Mouse (Mus musculus) hindbrain, embryonic 16.5 days (tissue): Measurements from ENCODE around the gene Atrip. TPM values are rescaled to one million over a fixed set of nuclear protein-coding genes. Genes with fewer than 3 reads are reported as not detected.

ENCODE experiments used
- ATAC-seq: fragments of 200-750 bp; cut with Nextera tagmentation; 2 replicates; pipeline ENCODE4 v1.8.0; 2017; ENCODE audit warnings: moderate TSS enrichment, moderate library complexity
- H3K27ac ChIP-seq: fragments of 300-500 bp; sonication (generic); 2 replicates; pipeline ENCODE4 v1.5.1; 2014; ENCODE audit warnings: low read depth, mild to moderate bottlenecking, control low read depth, low read length, moderate library complexity
- H3K27me3 ChIP-seq: fragments of 300-500 bp; sonication (generic); replicated peaks from 2 replicates; pipeline ENCODE4 v1.6.1; 2014; ENCODE audit warnings: low read length; ENCODE audit not compliant: control insufficient read depth, insufficient read depth
- H3K36me3 ChIP-seq: fragments of 300-500 bp; sonication (generic); 2 replicates; pipeline ENCODE4 v1.6.1; 2014; ENCODE audit warnings: mild to moderate bottlenecking, low read length, moderate library complexity, mixed read lengths; ENCODE audit not compliant: control insufficient read depth, insufficient read depth
- H3K4me1 ChIP-seq: fragments of 300-500 bp; sonication (generic); 2 replicates; pipeline ENCODE4 v1.6.1; 2014; ENCODE audit warnings: low read depth, low read length; ENCODE audit not compliant: control insufficient read depth, insufficient read depth
- H3K4me2 ChIP-seq: fragments of 300-500 bp; sonication (generic); 2 replicates; pipeline ENCODE4 v1.6.1; 2014; ENCODE audit warnings: mild to moderate bottlenecking, low read length, control low read depth, moderate library complexity
- H3K4me3 ChIP-seq: fragments of 300-500 bp; sonication (generic); 2 replicates; pipeline ENCODE4 v1.5.1; 2014; ENCODE audit warnings: mild to moderate bottlenecking, low read length, control low read depth, moderate library complexity
- H3K9ac ChIP-seq: fragments of 300-500 bp; sonication (generic); 2 replicates; pipeline ENCODE4 v1.6.1; 2014; ENCODE audit warnings: low read depth, mild to moderate bottlenecking, control low read depth, low read length, moderate library complexity
- H3K9me3 ChIP-seq: fragments of 300-500 bp; sonication (generic); 2 replicates; pipeline ENCODE4 v1.6.1; 2014; ENCODE audit warnings: mild to moderate bottlenecking, low read length, moderate library complexity; ENCODE audit not compliant: control insufficient read depth
- WGBS: fragments of 180-500 bp; shearing (Covaris S2); extraction: QIAGEN DNeasy Blood & Tissue Kit; methylation state at CpG from one replicate; pipeline ENCODE4 v1.1.7; 2014; 5-methylcytosine and 5-hydroxymethylcytosine counted together
- polyA plus RNA-seq: library from polyadenylated mRNA; unstranded; fragments of >200 nt; fragmentation: Nextera tagmentation; extraction: Ambion mirVana; gene quantifications from 2 replicates; pipeline ENCODE4 v1.2.1, GENCODE M21; 2015

Gene Atrip
- polyA plus RNA-seq, 1 experiment from 2014 or later = 31.8 TPM

DNA sequence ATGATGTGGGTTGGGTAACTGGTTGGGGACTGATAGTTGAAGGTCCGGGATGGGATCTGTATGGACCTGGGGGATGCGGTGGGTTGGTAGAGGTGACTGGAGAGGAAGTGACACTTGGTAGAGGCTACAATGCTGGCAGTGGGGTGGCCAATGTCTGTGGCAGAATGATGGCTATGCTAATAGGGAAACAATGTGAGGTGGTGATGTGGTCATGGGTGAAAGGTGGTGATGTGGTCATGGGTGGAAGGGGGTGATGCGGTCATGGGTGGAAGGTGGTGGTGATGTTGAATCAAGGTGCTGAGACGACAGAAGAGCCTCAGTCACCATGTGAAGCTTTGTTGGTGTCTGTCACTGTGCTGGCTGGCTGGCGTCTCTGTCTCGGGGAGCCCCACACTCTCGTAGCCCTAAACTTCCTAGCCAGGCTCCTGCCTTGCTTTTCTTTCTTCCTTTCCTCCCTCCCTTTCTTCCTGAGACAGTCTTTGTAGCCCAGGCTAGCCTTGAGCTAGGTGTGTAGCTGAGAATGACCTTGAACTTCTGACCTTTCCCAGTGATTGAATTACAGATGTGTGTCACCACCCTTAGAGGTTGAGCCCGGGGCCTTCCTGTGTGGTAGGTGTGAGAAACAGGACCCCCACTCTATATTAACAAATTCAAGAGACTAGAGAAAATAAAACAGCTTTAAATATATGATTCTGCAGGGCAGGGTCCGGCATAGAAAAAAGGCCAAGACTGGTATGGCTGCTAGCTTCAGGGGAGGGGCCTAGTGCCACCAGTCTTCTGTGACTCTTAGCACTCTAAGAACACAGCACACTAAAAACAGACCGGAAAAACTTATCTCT is 22.1 kb downstream of the Atrip start:
- peaks cover 6% of the 10 kb centered on the region for H3K36me3 ChIP-seq
- no peaks in the 10 kb centered on the region for H3K9me3 ChIP-seq
- H3K4me3 ChIP-seq = no peak overlapping the region
- no peak overlapping the region for H3K4me2 ChIP-seq
- peaks cover 9% of the 10 kb centered on the region for H3K4me1 ChIP-seq
- no peak overlapping the region for H3K27ac ChIP-seq
- H3K9ac ChIP-seq = no peak overlapping the region
- H3K27me3 ChIP-seq = no peaks in the 10 kb centered on the region
- WGBS = 87% methylated on average over 9 of the region's 10 CpGs
- ATAC-seq = no peak

GRCm38 (mm10) chr9:109051011-109051501 is 22.9 kb downstream of the Atrip start:
- no peak for ATAC-seq
- H3K36me3 ChIP-seq = 0 out of 2 replicates have a peak, but pooled peaks cover under 1% of the 10 kb centered on the region
- H3K4me2 ChIP-seq = no peak overlapping the region
- H3K4me3 ChIP-seq = no peak overlapping the region
- no peak overlapping the region for H3K27ac ChIP-seq
- 88% methylated on average over 13 of the region's 13 CpGs for WGBS
- no peaks in the 10 kb centered on the region for H3K9me3 ChIP-seq
- H3K27me3 ChIP-seq = no peaks in the 10 kb centered on the region
- no peak overlapping the region for H3K9ac ChIP-seq
- H3K4me1 ChIP-seq = peaks cover 9% of the 10 kb centered on the region

GRCm38 (mm10) chr9:109050674-109050997 is 23.3 kb downstream of the Atrip start:
- no peaks in the 10 kb centered on the region for H3K27me3 ChIP-seq
- no peak overlapping the region for H3K4me3 ChIP-seq
- no peak overlapping the region for H3K9ac ChIP-seq
- no peaks in the 10 kb centered on the region for H3K9me3 ChIP-seq
- H3K4me1 ChIP-seq = peaks cover 9% of the 10 kb centered on the region
- no peaks in the 10 kb centered on the region for H3K36me3 ChIP-seq
- no peak overlapping the region for H3K4me2 ChIP-seq
- no peak for ATAC-seq
- H3K27ac ChIP-seq = no peak overlapping the region
- 86% methylated on average over 3 of the region's 3 CpGs for WGBS

DNA sequence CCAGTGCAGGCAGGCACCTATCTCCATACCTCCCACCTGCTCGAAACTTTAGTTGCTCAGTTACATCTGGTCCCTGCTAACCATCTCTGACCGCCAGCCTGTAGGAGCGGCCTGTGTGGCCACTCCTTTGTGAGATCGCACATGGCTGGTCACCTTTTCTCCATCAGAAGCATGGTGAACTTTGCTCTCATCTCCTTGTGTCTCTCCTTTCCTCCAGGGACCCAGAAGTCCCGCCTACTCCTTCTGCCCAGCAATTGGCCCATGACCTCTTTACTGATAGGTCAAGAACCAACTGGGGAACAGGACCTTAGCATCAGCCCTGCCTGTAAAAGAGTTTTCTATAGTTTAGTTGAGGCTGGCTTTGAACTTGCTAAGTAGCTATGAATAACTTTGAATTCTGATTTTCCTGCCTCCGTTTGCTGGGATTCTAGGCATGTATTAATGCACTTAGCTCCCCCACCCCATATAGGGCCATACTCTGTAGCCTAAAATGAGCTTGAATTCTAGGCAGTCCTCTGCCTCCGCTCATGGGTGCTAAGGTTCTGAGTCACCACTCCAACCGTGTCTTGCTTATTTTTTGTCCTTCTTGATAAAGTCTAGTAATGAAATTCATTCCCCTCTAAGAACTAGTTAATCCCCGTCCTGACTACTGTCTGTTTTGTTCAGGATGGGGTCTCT is 23.8 kb downstream of the Atrip start:
- no peak for ATAC-seq
- no peaks in the 10 kb centered on the region for H3K9me3 ChIP-seq
- no peaks in the 10 kb centered on the region for H3K36me3 ChIP-seq
- 82% methylated on average over 9 of the region's 9 CpGs for WGBS
- no peaks in the 10 kb centered on the region for H3K27me3 ChIP-seq
- H3K9ac ChIP-seq = no peak overlapping the region
- H3K4me1 ChIP-seq = peaks cover 5% of the 10 kb centered on the region
- H3K4me2 ChIP-seq = no peak overlapping the region
- no peak overlapping the region for H3K4me3 ChIP-seq
- H3K27ac ChIP-seq = no peak overlapping the region

GRCm38 (mm10) chr9:109049316-109049715 is 24.6 kb downstream of the Atrip start:
- H3K9me3 ChIP-seq = no peaks in the 10 kb centered on the region
- peaks cover under 1% of the 10 kb centered on the region; the same call in 1 of the 2 replicates for H3K4me1 ChIP-seq
- H3K4me2 ChIP-seq = no peak overlapping the region
- H3K4me3 ChIP-seq = no peak overlapping the region
- no peak overlapping the region for H3K9ac ChIP-seq
- no peaks in the 10 kb centered on the region for H3K36me3 ChIP-seq
- H3K27me3 ChIP-seq = no peaks in the 10 kb centered on the region
- no peak overlapping the region for H3K27ac ChIP-seq
- WGBS = 88% methylated on average over 7 of the region's 7 CpGs
- no peak for ATAC-seq

DNA sequence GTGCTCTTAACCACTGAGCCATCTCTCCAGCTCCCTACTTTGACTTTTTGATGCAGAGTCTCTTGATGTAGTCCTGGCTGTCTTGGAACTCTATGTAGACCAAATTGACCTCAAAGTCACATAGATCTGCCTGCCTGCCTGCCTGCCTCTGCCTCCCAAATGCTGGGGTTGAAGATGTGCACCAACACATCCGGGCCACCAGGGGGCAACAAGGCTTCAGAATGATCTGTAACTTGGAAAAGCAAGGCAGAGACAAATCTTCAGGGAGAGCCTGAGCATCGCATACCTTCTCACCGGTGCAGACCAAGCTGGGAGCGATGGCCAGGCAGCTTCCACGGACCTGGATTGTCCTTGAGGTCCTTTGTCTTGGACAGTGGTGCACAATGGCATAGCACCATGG is 27.6 kb downstream of the Atrip start:
- no peak overlapping the region for H3K4me2 ChIP-seq
- no peak for ATAC-seq
- H3K4me3 ChIP-seq = no peak overlapping the region
- H3K4me1 ChIP-seq = no peaks in the 10 kb centered on the region
- H3K27me3 ChIP-seq = no peaks in the 10 kb centered on the region
- no peak overlapping the region for H3K27ac ChIP-seq
- no peak overlapping the region for H3K9ac ChIP-seq
- no peaks in the 10 kb centered on the region for H3K9me3 ChIP-seq
- no peaks in the 10 kb centered on the region for H3K36me3 ChIP-seq
- 35% methylated on average over 5 of the region's 5 CpGs for WGBS

- Histone ChIP-seq H3K4me2 (no peak overlapping the region), H3K36me3 (no peaks in the 10 kb centered on the region), H3K9me3 (no peaks in the 10 kb centered on the region), H3K27ac (no peak overlapping the region), H3K9ac (no peak overlapping the region), H3K4me1 (peaks cover 5% of the 10 kb centered on the region; the same call in 1 of the 2 replicates), H3K4me3 (no peak overlapping the region), H3K27me3 (no peaks in the 10 kb centered on the region)
- ATAC-seq = no peak
- 76% methylated on average over 7 of the region's 7 CpGs for WGBS
These were observed 32.6 kb downstream of the Atrip start for GRCm38 (mm10) chr9:109041351-109041750.

GRCm38 (mm10) chr9:109040906-109041305 is 33.0 kb downstream of the Atrip start:
- no peak for ATAC-seq
- H3K4me2 ChIP-seq = no peak overlapping the region
- peaks cover 5% of the 10 kb centered on the region; the same call in 1 of the 2 replicates for H3K4me1 ChIP-seq
- no peaks in the 10 kb centered on the region for H3K9me3 ChIP-seq
- 75% methylated on average over 6 of the region's 6 CpGs for WGBS
- no peak overlapping the region for H3K27ac ChIP-seq
- no peak overlapping the region for H3K9ac ChIP-seq
- no peak overlapping the region for H3K4me3 ChIP-seq
- H3K27me3 ChIP-seq = no peaks in the 10 kb centered on the region
- H3K36me3 ChIP-seq = no peaks in the 10 kb centered on the region

DNA sequence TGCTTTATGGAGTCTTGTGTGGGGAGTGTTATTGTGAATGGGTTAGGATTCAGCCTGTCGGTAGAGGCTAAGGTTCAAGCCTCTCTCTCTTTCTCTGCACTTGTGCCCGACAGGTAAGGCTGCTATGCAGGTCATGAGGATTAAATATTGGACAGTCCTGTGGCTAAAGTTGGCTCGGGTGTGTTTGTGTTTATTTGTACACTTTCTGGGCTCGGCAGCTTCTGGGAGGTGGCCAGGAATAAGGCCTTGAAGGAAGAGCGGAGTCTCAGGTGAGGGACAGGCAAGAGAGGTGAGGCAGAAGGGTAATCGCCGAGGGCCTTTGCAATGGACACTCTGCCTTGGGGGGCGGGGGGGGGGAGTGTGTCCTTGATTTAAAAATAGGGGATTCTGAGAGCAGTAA is 33.7 kb downstream of the Atrip start:
- no peak overlapping the region for H3K27ac ChIP-seq
- no peaks in the 10 kb centered on the region for H3K36me3 ChIP-seq
- H3K9ac ChIP-seq = no peak overlapping the region
- no peaks in the 10 kb centered on the region for H3K9me3 ChIP-seq
- 82% methylated on average over 8 of the region's 8 CpGs for WGBS
- ATAC-seq = no peak
- peaks cover 5% of the 10 kb centered on the region; the same call in 1 of the 2 replicates for H3K4me1 ChIP-seq
- H3K4me2 ChIP-seq = no peak overlapping the region
- H3K4me3 ChIP-seq = no peak overlapping the region
- H3K27me3 ChIP-seq = no peaks in the 10 kb centered on the region
